Mouse (Mus musculus) midbrain, postnatal 0 days (tissue): ENCODE results near the gene Cadm1. TPM values are rescaled to one million over a fixed set of nuclear protein-coding genes. Genes with fewer than 3 reads are reported as not detected.

Source experiments
- ATAC-seq: fragments of 200-750 bp; cut with Nextera tagmentation; 2 replicates; pipeline ENCODE4 v1.8.0; 2017; ENCODE audit warnings: moderate number of reproducible peaks, mild to moderate bottlenecking, moderate TSS enrichment, moderate library complexity; ENCODE audit not compliant: low FRiP score
- DNase-seq: peaks from one replicate; pipeline ENCODE4 v3.0.0-alpha.2; 2015; ENCODE audit warnings: low spot score
- H3K27ac ChIP-seq: fragments of 300-500 bp; sonication (generic); 2 replicates; pipeline ENCODE4 v1.5.1; 2014; ENCODE audit warnings: low read depth, mild to moderate bottlenecking, low read length, mixed read lengths
- H3K27me3 ChIP-seq: fragments of 300-500 bp; sonication (generic); 2 replicates; pipeline ENCODE4 v1.6.1; 2014; ENCODE audit warnings: low read length, control low read depth, mixed read lengths; ENCODE audit not compliant: insufficient read depth
- H3K36me3 ChIP-seq: fragments of 300-500 bp; sonication (generic); 2 replicates; pipeline ENCODE4 v1.6.1; 2014; ENCODE audit warnings: low read length, control low read depth, mixed read lengths; ENCODE audit not compliant: insufficient read depth
- H3K4me1 ChIP-seq: fragments of 300-500 bp; sonication (generic); 2 replicates; pipeline ENCODE4 v1.6.1; 2014; ENCODE audit warnings: mild to moderate bottlenecking, control low read depth, antibody characterized with exemption, low read length, mixed read lengths; ENCODE audit not compliant: insufficient read depth
- H3K4me2 ChIP-seq: fragments of 300-500 bp; sonication (generic); 2 replicates; pipeline ENCODE4 v1.6.1; 2014; ENCODE audit warnings: low read depth, mild to moderate bottlenecking, low read length, mixed read lengths; ENCODE audit not compliant: poor library complexity, severe bottlenecking
- H3K4me3 ChIP-seq: fragments of 300-500 bp; sonication (generic); 2 replicates; pipeline ENCODE4 v1.5.1; 2014; ENCODE audit warnings: low read depth, mild to moderate bottlenecking, low read length, moderate library complexity
- H3K9ac ChIP-seq: fragments of 300-500 bp; sonication (generic); replicated peaks from 2 replicates; pipeline ENCODE4 v1.6.1; 2014; ENCODE audit warnings: mild to moderate bottlenecking, low read length, moderate library complexity, mixed read lengths; ENCODE audit not compliant: poor library complexity, severe bottlenecking
- H3K9me3 ChIP-seq: fragments of 300-500 bp; sonication (generic); 2 replicates; pipeline ENCODE4 v1.6.1; 2016; ENCODE audit warnings: low read length, control low read depth
- CTCF ChIP-seq: IDR thresholded peaks from 2 replicates; pipeline ENCODE4 v1.5.1; 2016; ENCODE audit warnings: antibody characterized with exemption, mild to moderate bottlenecking
- WGBS: fragments of 180-500 bp; shearing (Covaris S2); extraction: QIAGEN DNeasy Blood & Tissue Kit; methylation state at CpG from one replicate; pipeline ENCODE4 v1.1.7; 2014; 5-methylcytosine and 5-hydroxymethylcytosine counted together
- polyA plus RNA-seq: library from polyadenylated mRNA; unstranded; fragments of >200 nt; fragmentation: Nextera tagmentation; extraction: Ambion mirVana; gene quantifications from 2 replicates; pipeline ENCODE4 v1.2.1, GENCODE M21; 2015
- total RNA-seq: library from RNA; depleted of rRNA; stranded (reverse); fragments of >200 nt; gene quantifications from 2 replicates; pipeline ENCODE4 v1.2.3, GENCODE M21; 2014

The Cadm1 gene
- total and polyA plus RNA-seq, 2 experiments from 2014 or later: 200 to 367 TPM

- no peaks in the 10 kb centered on the region for H3K27me3 ChIP-seq
- H3K4me1 ChIP-seq: no peaks in the 10 kb centered on the region
- DNase-seq (peak; percentile 47), ATAC-seq (no peak)
- no peak overlapping the region for H3K4me3 ChIP-seq
- H3K9me3 ChIP-seq: no peaks in the 10 kb centered on the region
- WGBS: 39% methylated on average over 10 of the region's 10 CpGs
- no peaks in the 10 kb centered on the region for H3K36me3 ChIP-seq
- no peak overlapping the region for H3K9ac ChIP-seq
- H3K4me2 ChIP-seq: no peak overlapping the region
- H3K27ac ChIP-seq: no peak overlapping the region
- TF ChIP-seq CTCF: no peak
Measured at GRCm38 (mm10) chr9:47876557-47877206, 346.7 kb downstream of the Cadm1 start.

DNA sequence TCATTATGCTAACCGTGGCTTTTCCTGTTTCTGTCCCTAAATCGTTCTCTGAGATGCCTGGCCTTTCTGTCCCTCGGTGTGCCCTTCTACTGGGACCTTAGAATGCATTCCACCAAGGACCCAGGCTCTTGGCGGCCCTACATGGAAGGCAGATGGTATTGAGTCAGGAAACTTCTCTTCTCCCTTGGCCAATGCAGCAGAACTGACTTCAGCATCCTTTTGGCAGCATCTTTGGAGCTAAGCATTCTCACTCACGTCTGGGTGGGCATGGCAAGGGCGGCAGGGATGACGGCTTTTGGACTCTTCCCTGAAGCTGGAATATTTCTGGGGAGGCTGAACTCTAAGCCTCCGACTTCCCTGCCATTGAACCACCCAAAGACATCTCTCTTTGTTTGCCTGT is 350.2 kb downstream of the Cadm1 start:
- H3K27ac ChIP-seq: no peak overlapping the region
- WGBS: 87% methylated on average over 8 of the region's 8 CpGs
- no peaks in the 10 kb centered on the region for H3K36me3 ChIP-seq
- ATAC-seq: no peak
- H3K9me3 ChIP-seq: no peaks in the 10 kb centered on the region
- no peak overlapping the region for H3K4me2 ChIP-seq
- no peak for DNase-seq
- no peaks in the 10 kb centered on the region for H3K4me1 ChIP-seq
- no peak for TF ChIP-seq CTCF
- no peaks in the 10 kb centered on the region for H3K27me3 ChIP-seq
- no peak overlapping the region for H3K4me3 ChIP-seq
- no peak overlapping the region for H3K9ac ChIP-seq

- WGBS: 45% methylated on average over 11 of the region's 11 CpGs
- Histone ChIP-seq H3K9me3 (no peaks in the 10 kb centered on the region), H3K27me3 (no peaks in the 10 kb centered on the region), H3K9ac (no peak overlapping the region), H3K4me1 (no peaks in the 10 kb centered on the region), H3K36me3 (no peaks in the 10 kb centered on the region), H3K4me2 (no peak overlapping the region), H3K27ac (0 out of 2 replicates have a peak overlapping the region, but pooled peaks have one; percentile 19), H3K4me3 (no peak overlapping the region)
- TF ChIP-seq CTCF: no peak
- DNase-seq: no peak
- no peak for ATAC-seq
Measured at GRCm38 (mm10) chr9:47882372-47882771, 352.4 kb downstream of the Cadm1 start.

GRCm38 (mm10) chr9:47891721-47892120 is 361.7 kb downstream of the Cadm1 start:
- H3K27ac ChIP-seq: no peak overlapping the region
- H3K9ac ChIP-seq: no peak overlapping the region
- H3K36me3 ChIP-seq: no peaks in the 10 kb centered on the region
- H3K9me3 ChIP-seq: no peaks in the 10 kb centered on the region
- peaks cover 4% of the 10 kb centered on the region; the same call in 1 of the 2 replicates for H3K4me1 ChIP-seq
- H3K4me2 ChIP-seq: no peak overlapping the region
- no peak for ATAC-seq
- WGBS: 78% methylated on average over 8 of the region's 8 CpGs
- H3K4me3 ChIP-seq: no peak overlapping the region
- no peak for DNase-seq
- H3K27me3 ChIP-seq: no peaks in the 10 kb centered on the region
- TF ChIP-seq CTCF: peak; percentile 31; the same call in 1 of the 2 replicates

GRCm38 (mm10) chr9:47892995-47893394 is 363.0 kb downstream of the Cadm1 start:
- no peak for DNase-seq
- Histone ChIP-seq H3K27me3 (no peaks in the 10 kb centered on the region), H3K4me1 (peaks cover 4% of the 10 kb centered on the region; the same call in 1 of the 2 replicates), H3K9ac (no peak overlapping the region), H3K4me2 (no peak overlapping the region), H3K4me3 (no peak overlapping the region), H3K36me3 (no peaks in the 10 kb centered on the region), H3K9me3 (no peaks in the 10 kb centered on the region), H3K27ac (no peak overlapping the region)
- TF ChIP-seq CTCF: no peak
- no peak for ATAC-seq
- WGBS: 91% methylated on average over 6 of the region's 6 CpGs

GRCm38 (mm10) chr9:47894096-47894495 is 364.1 kb downstream of the Cadm1 start:
- WGBS: 51% methylated on average over 5 of the region's 5 CpGs
- Histone ChIP-seq H3K9me3 (no peaks in the 10 kb centered on the region), H3K36me3 (no peaks in the 10 kb centered on the region), H3K4me1 (peaks cover 4% of the 10 kb centered on the region; the same call in 1 of the 2 replicates), H3K4me2 (no peak overlapping the region), H3K27me3 (no peaks in the 10 kb centered on the region), H3K9ac (no peak overlapping the region), H3K27ac (no peak overlapping the region), H3K4me3 (no peak overlapping the region)
- ATAC-seq: no peak
- no peak for TF ChIP-seq CTCF
- DNase-seq: peak; percentile 35
